Mouse (Mus musculus) G1E (cell line): ENCODE measurements around the gene Smarca4.

Experiments
- CTCF ChIP-seq: IDR thresholded peaks from 2 replicates; pipeline ENCODE4 v1.5.1; 2012; ENCODE audit warnings: low read depth, low read length, inconsistent platforms, mixed read lengths
- GATA1 ChIP-seq: IDR thresholded peaks from 2 replicates; pipeline ENCODE4 v1.6.1; 2012; ENCODE audit warnings: borderline replicate concordance, low read length, inconsistent platforms, mixed read lengths
- GATA2 ChIP-seq: IDR thresholded peaks from 2 replicates; pipeline ENCODE4 v1.6.1; 2012; ENCODE audit warnings: low read depth, low read length, inconsistent platforms, borderline replicate concordance

DNA sequence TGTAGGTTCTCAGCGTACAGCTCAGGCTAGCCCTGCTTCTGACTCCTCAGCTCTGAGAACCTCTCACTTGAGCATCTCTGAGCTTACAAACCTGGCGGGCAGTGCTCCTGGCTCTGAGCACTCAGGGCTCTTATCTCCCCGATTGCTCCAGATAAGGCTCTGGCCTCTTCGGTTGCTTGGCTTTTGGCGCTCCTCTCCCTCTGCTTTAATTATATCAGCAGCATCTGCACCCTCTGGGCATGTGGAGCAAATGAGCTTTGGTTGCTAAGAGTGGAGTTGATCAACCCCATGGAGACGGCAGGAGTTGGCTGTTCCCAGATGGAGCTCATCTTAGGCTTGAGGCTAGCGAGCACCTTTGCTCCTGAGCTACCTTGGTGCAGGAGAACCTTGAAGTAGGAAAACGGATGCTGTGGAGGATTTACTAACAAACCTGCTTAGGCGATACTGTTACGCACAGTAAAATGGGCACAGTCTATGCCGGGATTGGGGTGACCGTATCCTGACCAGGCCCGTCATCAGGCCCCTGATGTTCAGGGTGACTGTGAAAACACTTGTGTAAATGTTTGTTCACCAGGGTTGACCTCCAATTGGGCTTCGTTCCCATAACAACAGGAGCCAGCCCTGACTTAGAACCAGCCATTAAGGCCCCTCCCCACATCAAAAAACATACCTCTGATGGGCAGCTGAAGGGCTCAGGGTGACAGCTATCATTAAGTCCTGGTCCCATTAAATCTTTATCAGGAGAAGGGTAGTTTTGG, 110.4 kb downstream of the Smarca4 start:
- TF ChIP-seq CTCF = no peak
- TF ChIP-seq GATA1 = no peak
- no peak for TF ChIP-seq GATA2
